Mouse (Mus musculus) heart, embryonic 14.5 days (tissue): ENCODE measurements around the gene Cacnb3. TPM values are rescaled to one million over a fixed set of nuclear protein-coding genes. Genes with fewer than 3 reads are reported as not detected.

Experiments used
- ATAC-seq: fragments of 200-750 bp; cut with Nextera tagmentation; 2 replicates; pipeline ENCODE4 v1.8.0; 2017; ENCODE audit warnings: low read depth, moderate TSS enrichment; ENCODE audit not compliant: insufficient number of reproducible peaks, insufficient read depth, low FRiP score
- H3K27ac ChIP-seq, 2 experiments: fragments of 200-500 bp in 1 of 2; fragments of 300-500 bp in 1 of 2; sonication (generic) in 1 of 2; replicated peaks in 1 of 2; 2 replicates each; pipeline ENCODE4 v1.5.1; 2012 to 2014; ENCODE audit warnings: low read depth in 2 of 2, low read length in 2 of 2, control low read depth in 1 of 2, mild to moderate bottlenecking in 1 of 2, mixed read lengths in 1 of 2; ENCODE audit not compliant: control insufficient read depth in 1 of 2, insufficient read depth in 1 of 2
- H3K27me3 ChIP-seq: fragments of 300-500 bp; sonication (generic); 2 replicates; pipeline ENCODE4 v1.6.1; 2014; ENCODE audit warnings: mild to moderate bottlenecking, low read length, control low read depth; ENCODE audit not compliant: control insufficient read depth, insufficient read depth
- H3K36me3 ChIP-seq: fragments of 300-500 bp; sonication (generic); 2 replicates; pipeline ENCODE4 v1.6.1; 2014; ENCODE audit warnings: mild to moderate bottlenecking, control low read depth, low read length, mixed read lengths; ENCODE audit not compliant: control insufficient read depth, insufficient read depth
- H3K4me1 ChIP-seq, 2 experiments: fragments of 200-500 bp in 1 of 2; fragments of 300-500 bp in 1 of 2; sonication (generic) in 1 of 2; 2 replicates each; pipeline ENCODE4 v1.6.1; 2012 to 2014; ENCODE audit warnings: low read length in 2 of 2, control low read depth in 1 of 2, mixed read lengths in 1 of 2; ENCODE audit not compliant: control insufficient read depth in 2 of 2, insufficient read depth in 2 of 2
- H3K4me2 ChIP-seq: fragments of 300-500 bp; sonication (generic); 2 replicates; pipeline ENCODE4 v1.6.1; 2014; ENCODE audit warnings: mild to moderate bottlenecking, low read length
- H3K4me3 ChIP-seq, 2 experiments: fragments of 200-500 bp in 1 of 2; fragments of 300-500 bp in 1 of 2; sonication (generic) in 1 of 2; 2 replicates each; pipeline ENCODE4 v1.5.1; 2012 to 2014; ENCODE audit warnings: low read length in 2 of 2, mild to moderate bottlenecking in 2 of 2, control low read depth in 1 of 2, low read depth in 1 of 2, moderate library complexity in 1 of 2; ENCODE audit not compliant: control insufficient read depth in 1 of 2, insufficient read depth in 1 of 2
- H3K9ac ChIP-seq: fragments of 300-500 bp; sonication (generic); 2 replicates; pipeline ENCODE4 v1.6.1; 2014; ENCODE audit warnings: mild to moderate bottlenecking, low read length
- H3K9me3 ChIP-seq: fragments of 300-500 bp; sonication (generic); 2 replicates; pipeline ENCODE4 v1.6.1; 2016; ENCODE audit warnings: low read length, control low read depth; ENCODE audit not compliant: control insufficient read depth
- WGBS: fragments of 180-500 bp; shearing (Covaris S2); extraction: QIAGEN DNeasy Blood & Tissue Kit; methylation state at CpG from one replicate; pipeline ENCODE4 v1.1.7; 2014; 5-methylcytosine and 5-hydroxymethylcytosine counted together
- polyA plus RNA-seq: library from polyadenylated mRNA; unstranded; fragments of >200 nt; fragmentation: Nextera tagmentation; extraction: Ambion mirVana; gene quantifications from 2 replicates; pipeline ENCODE4 v1.2.1, GENCODE M21; 2014

Gene Cacnb3
- polyA plus RNA-seq, 1 experiment from 2014 or later = 6.6 TPM

- Histone ChIP-seq H3K4me2 (peak overlapping the region; percentile 41; the same call in 1 of the 2 replicates), H3K27me3 (peaks cover 44% of the 10 kb centered on the region), H3K9me3 (no peaks in the 10 kb centered on the region), H3K4me1 (peaks cover 29 to 58% of the 10 kb centered on the region in 2 experiments), H3K9ac (peak overlapping the region; percentile 47; the same call in 1 of the 2 replicates), H3K36me3 (no peaks in the 10 kb centered on the region), H3K4me3 (no peak overlapping the region), H3K27ac (no peak overlapping the region)
- 21% methylated on average over 6 of the region's 6 CpGs for WGBS
- no peak for ATAC-seq
Measured at GRCm38 (mm10) chr15:98629464-98629863, 1.2 kb upstream of the Cacnb3 start.

GRCm38 (mm10) chr15:98631493-98631892 lies 853 bp downstream of the Cacnb3 start:
- no peak overlapping the region for H3K27ac ChIP-seq
- peak overlapping the region; percentile 56 for H3K9ac ChIP-seq
- H3K36me3 ChIP-seq = no peaks in the 10 kb centered on the region
- no peaks in the 10 kb centered on the region for H3K9me3 ChIP-seq
- H3K4me3 ChIP-seq = peak overlapping the region; percentile 30 to 47; a peak in 2 of 4 replicates
- no peak; the same call in 1 of the 2 replicates for ATAC-seq
- peaks cover 49% of the 10 kb centered on the region for H3K27me3 ChIP-seq
- peaks cover 28 to 50% of the 10 kb centered on the region in 2 experiments for H3K4me1 ChIP-seq
- WGBS = 1% methylated on average over 18 of the region's 18 CpGs
- peak overlapping the region; percentile 66 for H3K4me2 ChIP-seq

GRCm38 (mm10) chr15:98632107-98632744 lies 1.6 kb downstream of the Cacnb3 start:
- no peaks in the 10 kb centered on the region for H3K36me3 ChIP-seq
- under 1% methylated on average over 24 of the region's 25 CpGs for WGBS
- H3K9me3 ChIP-seq = no peaks in the 10 kb centered on the region
- peaks cover 51% of the 10 kb centered on the region for H3K27me3 ChIP-seq
- ATAC-seq = 0 out of 2 replicates have a peak, but pooled peaks have one; percentile 31
- H3K4me1 ChIP-seq = peaks cover 27 to 49% of the 10 kb centered on the region in 2 experiments
- peak overlapping the region; percentile 30 to 47 for H3K4me3 ChIP-seq
- H3K9ac ChIP-seq = peak overlapping the region; percentile 56
- H3K4me2 ChIP-seq = peak overlapping the region; percentile 66
- H3K27ac ChIP-seq = no peak overlapping the region

GRCm38 (mm10) chr15:98632921-98633320 lies 2.3 kb downstream of the Cacnb3 start:
- Histone ChIP-seq H3K4me2 (peak overlapping the region; percentile 95), H3K27me3 (peaks cover 51% of the 10 kb centered on the region), H3K4me3 (peak overlapping the region in 1 of 2 experiments; percentile 30; a peak in 2 of 4 replicates), H3K36me3 (no peaks in the 10 kb centered on the region), H3K9ac (no peak overlapping the region), H3K9me3 (no peaks in the 10 kb centered on the region), H3K4me1 (peaks cover 27 to 49% of the 10 kb centered on the region in 2 experiments), H3K27ac (no peak overlapping the region)
- 3% methylated on average over 4 of the region's 4 CpGs for WGBS
- no peak for ATAC-seq

- Histone ChIP-seq H3K27ac (no peak overlapping the region), H3K9ac (peak overlapping the region; percentile 79), H3K4me3 (peak overlapping the region; percentile 81 to 82), H3K4me2 (peak overlapping the region; percentile 95), H3K4me1 (peaks cover 21 to 43% of the 10 kb centered on the region in 2 experiments), H3K27me3 (peaks cover 51% of the 10 kb centered on the region), H3K36me3 (no peaks in the 10 kb centered on the region), H3K9me3 (no peaks in the 10 kb centered on the region)
- 2% methylated on average over 25 of the region's 25 CpGs for WGBS
- no peak for ATAC-seq
Measured at GRCm38 (mm10) chr15:98633822-98634470, 3.3 kb downstream of the Cacnb3 start.

- Histone ChIP-seq H3K27ac (0 out of 4 replicates have a peak overlapping the region, but pooled peaks of 1 of the 2 experiments have one; percentile 25), H3K4me1 (peaks cover 17 to 37% of the 10 kb centered on the region in 2 experiments), H3K4me2 (peak overlapping the region; percentile 95), H3K9me3 (no peaks in the 10 kb centered on the region), H3K27me3 (peaks cover 49% of the 10 kb centered on the region), H3K36me3 (no peaks in the 10 kb centered on the region), H3K4me3 (peak overlapping the region; percentile 81 to 82), H3K9ac (peak overlapping the region; percentile 79)
- ATAC-seq = peak; percentile 45; the same call in 1 of the 2 replicates
- WGBS = 2% methylated on average over 51 of the region's 65 CpGs
Measured at GRCm38 (mm10) chr15:98634541-98635081, 4.0 kb downstream of the Cacnb3 start.

GRCm38 (mm10) chr15:98635291-98635841 lies 4.7 kb downstream of the Cacnb3 start:
- Histone ChIP-seq H3K27ac (no peak overlapping the region), H3K4me1 (peaks cover 17 to 31% of the 10 kb centered on the region in 2 experiments), H3K27me3 (peaks cover 41% of the 10 kb centered on the region)

More at GRCm38 (mm10) chr15:98635291-98635841, 4.7 kb downstream of the Cacnb3 start:
- ATAC-seq = no peak
- no peaks in the 10 kb centered on the region for H3K9me3 ChIP-seq
- 5% methylated on average over 21 of the region's 21 CpGs for WGBS
- H3K4me3 ChIP-seq = peak overlapping the region; percentile 37 to 81
- peak overlapping the region; percentile 95 for H3K4me2 ChIP-seq
- H3K36me3 ChIP-seq = no peaks in the 10 kb centered on the region
- peak overlapping the region; percentile 79 for H3K9ac ChIP-seq
